Mouse (Mus musculus) liver, embryonic 15.5 days (tissue): Measurements from ENCODE around the gene Gart. TPM values are rescaled to one million over a fixed set of nuclear protein-coding genes. Genes with fewer than 3 reads are reported as not detected.

Experiments used
- ATAC-seq: fragments of 200-750 bp; cut with Nextera tagmentation; 2 replicates; pipeline ENCODE4 v1.8.0; 2017; ENCODE audit warnings: moderate number of reproducible peaks, mild to moderate bottlenecking, moderate library complexity; ENCODE audit not compliant: insufficient read depth
- H3K27ac ChIP-seq: fragments of 300-500 bp; sonication (generic); replicated peaks from 2 replicates; pipeline ENCODE4 v1.5.1; 2015; ENCODE audit warnings: mild to moderate bottlenecking, inconsistent platforms
- H3K27me3 ChIP-seq: fragments of 300-500 bp; sonication (generic); 2 replicates; pipeline ENCODE4 v1.6.1; 2015; ENCODE audit warnings: mild to moderate bottlenecking, inconsistent platforms
- H3K36me3 ChIP-seq: fragments of 300-500 bp; sonication (generic); replicated peaks from 2 replicates; pipeline ENCODE4 v1.6.1; 2015; ENCODE audit warnings: moderate library complexity, mild to moderate bottlenecking, inconsistent platforms
- H3K4me1 ChIP-seq: fragments of 300-500 bp; sonication (generic); replicated peaks from 2 replicates; pipeline ENCODE4 v1.6.1; 2015; ENCODE audit warnings: inconsistent platforms
- H3K4me2 ChIP-seq: fragments of 300-500 bp; sonication (generic); 2 replicates; pipeline ENCODE4 v1.6.1; 2015; ENCODE audit warnings: moderate library complexity, mild to moderate bottlenecking, inconsistent platforms
- H3K4me3 ChIP-seq: fragments of 300-500 bp; sonication (generic); replicated peaks from 2 replicates; pipeline ENCODE4 v1.5.1; 2015; ENCODE audit warnings: mild to moderate bottlenecking, inconsistent platforms
- H3K9ac ChIP-seq: fragments of 300-500 bp; sonication (generic); 2 replicates; pipeline ENCODE4 v1.6.1; 2015; ENCODE audit warnings: moderate library complexity, mild to moderate bottlenecking, inconsistent platforms
- H3K9me3 ChIP-seq: fragments of 300-500 bp; sonication (generic); replicated peaks from 2 replicates; pipeline ENCODE4 v1.6.1; 2016; ENCODE audit warnings: inconsistent platforms
- WGBS: fragments of 180-500 bp; shearing (Covaris S2); methylation state at CpG from one replicate; pipeline ENCODE4 v1.1.7; 2015; ENCODE audit warnings: mixed read lengths; ENCODE audit not compliant: insufficient replicate concordance; 5-methylcytosine and 5-hydroxymethylcytosine counted together
- polyA plus RNA-seq: library from polyadenylated mRNA; unstranded; fragments of >200 nt; fragmentation: Nextera tagmentation; extraction: Ambion mirVana; gene quantifications from 2 replicates; pipeline ENCODE4 v1.2.1, GENCODE M21; 2015

Gene Gart
- polyA plus RNA-seq, 1 experiment from 2014 or later: 65.8 TPM

GRCm38 (mm10) chr16:91629749-91630148, 17.0 kb downstream of the Gart start:
- peaks cover 94% of the 10 kb centered on the region for H3K36me3 ChIP-seq
- WGBS: 79% methylated on average over 4 of the region's 4 CpGs
- no peak overlapping the region for H3K4me2 ChIP-seq
- no peak overlapping the region for H3K27ac ChIP-seq
- H3K27me3 ChIP-seq: no peaks in the 10 kb centered on the region
- H3K9ac ChIP-seq: no peak overlapping the region
- H3K4me1 ChIP-seq: no peaks in the 10 kb centered on the region; the same call in 1 of the 2 replicates
- ATAC-seq: no peak
- no peak overlapping the region for H3K4me3 ChIP-seq
- no peaks in the 10 kb centered on the region for H3K9me3 ChIP-seq

- Histone ChIP-seq H3K36me3 (peaks cover 95% of the 10 kb centered on the region), H3K27ac (no peak overlapping the region), H3K27me3 (no peaks in the 10 kb centered on the region), H3K9ac (no peak overlapping the region), H3K4me2 (no peak overlapping the region), H3K9me3 (no peaks in the 10 kb centered on the region), H3K4me3 (no peak overlapping the region), H3K4me1 (no peaks in the 10 kb centered on the region; the same call in 1 of the 2 replicates)
- WGBS: 71% methylated on average over 3 of the region's 3 CpGs
- no peak for ATAC-seq
These were observed 18.1 kb downstream of the Gart start for GRCm38 (mm10) chr16:91628673-91629072.

GRCm38 (mm10) chr16:91627831-91628230, 18.9 kb downstream of the Gart start:
- H3K9ac ChIP-seq: no peak overlapping the region
- no peaks in the 10 kb centered on the region for H3K27me3 ChIP-seq
- no peaks in the 10 kb centered on the region for H3K9me3 ChIP-seq
- no peak for ATAC-seq
- no peak overlapping the region for H3K4me2 ChIP-seq
- no peak overlapping the region for H3K4me3 ChIP-seq
- peaks cover 96% of the 10 kb centered on the region for H3K36me3 ChIP-seq
- H3K27ac ChIP-seq: no peak overlapping the region
- 74% methylated on average over 7 of the region's 7 CpGs for WGBS
- H3K4me1 ChIP-seq: no peaks in the 10 kb centered on the region; the same call in 1 of the 2 replicates

GRCm38 (mm10) chr16:91623074-91623473, 23.7 kb downstream of the Gart start:
- 85% methylated on average over 9 of the region's 9 CpGs for WGBS
- no peak for ATAC-seq

GRCm38 (mm10) chr16:91620991-91621390, 25.8 kb downstream of the Gart start:
- ATAC-seq: no peak
- Histone ChIP-seq H3K9me3 (no peaks in the 10 kb centered on the region), H3K4me1 (peaks cover 8% of the 10 kb centered on the region), H3K36me3 (peaks cover 62% of the 10 kb centered on the region), H3K4me3 (no peak overlapping the region), H3K27ac (no peak overlapping the region), H3K27me3 (peaks cover 4% of the 10 kb centered on the region; the same call in 1 of the 2 replicates), H3K9ac (no peak overlapping the region), H3K4me2 (no peak overlapping the region)
- WGBS: 83% methylated on average over 11 of the region's 11 CpGs

More at GRCm38 (mm10) chr16:91623074-91623473, 23.7 kb downstream of the Gart start:
- H3K27ac ChIP-seq: no peak overlapping the region
- peaks cover 6% of the 10 kb centered on the region for H3K4me1 ChIP-seq
- no peak overlapping the region for H3K4me3 ChIP-seq
- H3K36me3 ChIP-seq: peaks cover 83% of the 10 kb centered on the region
- H3K9me3 ChIP-seq: no peaks in the 10 kb centered on the region
- H3K27me3 ChIP-seq: no peaks in the 10 kb centered on the region
- no peak overlapping the region for H3K9ac ChIP-seq
- H3K4me2 ChIP-seq: no peak overlapping the region

GRCm38 (mm10) chr16:91620185-91620584, 26.6 kb downstream of the Gart start:
- Histone ChIP-seq H3K27ac (no peak overlapping the region), H3K4me1 (peaks cover 8% of the 10 kb centered on the region), H3K36me3 (peaks cover 54% of the 10 kb centered on the region), H3K27me3 (peaks cover 4% of the 10 kb centered on the region; the same call in 1 of the 2 replicates), H3K4me2 (no peak overlapping the region), H3K9me3 (no peaks in the 10 kb centered on the region), H3K4me3 (no peak overlapping the region), H3K9ac (no peak overlapping the region)
- WGBS: 71% methylated on average over 5 of the region's 5 CpGs
- no peak for ATAC-seq

- peaks cover 8% of the 10 kb centered on the region for H3K4me1 ChIP-seq
- H3K4me3 ChIP-seq: peak within 1 kb of the TSS; percentile 72
- H3K4me2 ChIP-seq: peak within 1 kb of the TSS; percentile 85
- peak within 1 kb of the TSS; percentile 64 for H3K27ac ChIP-seq
- peaks cover 4% of the 10 kb centered on the region; the same call in 1 of the 2 replicates for H3K27me3 ChIP-seq
- peaks cover 42% of the 10 kb centered on the region for H3K36me3 ChIP-seq
- 10% methylated on average over 39 of the region's 39 CpGs for WGBS
- ATAC-seq: peak; percentile 88
- peak within 1 kb of the TSS; percentile 74 for H3K9ac ChIP-seq
- H3K9me3 ChIP-seq: no peaks in the 10 kb centered on the region
These were observed 27.9 kb downstream of the Gart start, which contains the start of gene Dnajc28 for GRCm38 (mm10) chr16:91618511-91619501. Gene Dnajc28 (minus strand): TSS chr16:91619026.

GRCm38 (mm10) chr16:91614552-91614951, 32.2 kb downstream of the Gart start:
- H3K9ac ChIP-seq: no peak overlapping the region
- ATAC-seq: no peak
- H3K9me3 ChIP-seq: no peaks in the 10 kb centered on the region
- WGBS: 65% methylated on average over 6 of the region's 6 CpGs
- H3K4me2 ChIP-seq: no peak overlapping the region
- H3K27ac ChIP-seq: no peak overlapping the region
- no peak overlapping the region for H3K4me3 ChIP-seq
- peaks cover 8% of the 10 kb centered on the region for H3K4me1 ChIP-seq
- peaks cover 4% of the 10 kb centered on the region; the same call in 1 of the 2 replicates for H3K27me3 ChIP-seq
- H3K36me3 ChIP-seq: no peaks in the 10 kb centered on the region

- 76% methylated on average over 5 of the region's 5 CpGs for WGBS
- Histone ChIP-seq H3K27me3 (peaks cover 4% of the 10 kb centered on the region; the same call in 1 of the 2 replicates), H3K36me3 (no peaks in the 10 kb centered on the region), H3K4me2 (no peak overlapping the region), H3K9me3 (no peaks in the 10 kb centered on the region), H3K9ac (no peak overlapping the region), H3K4me1 (no peaks in the 10 kb centered on the region), H3K27ac (no peak overlapping the region), H3K4me3 (no peak overlapping the region)
- no peak for ATAC-seq
These were observed 34.2 kb downstream of the Gart start for GRCm38 (mm10) chr16:91612525-91612924.

GRCm38 (mm10) chr16:91611248-91611647, 35.5 kb downstream of the Gart start:
- no peak overlapping the region for H3K9ac ChIP-seq
- no peaks in the 10 kb centered on the region for H3K36me3 ChIP-seq
- no peaks in the 10 kb centered on the region for H3K9me3 ChIP-seq
- no peak for ATAC-seq
- H3K4me1 ChIP-seq: no peaks in the 10 kb centered on the region
- no peak overlapping the region for H3K4me3 ChIP-seq
- H3K4me2 ChIP-seq: no peak overlapping the region; the same call in 1 of the 2 replicates
- whole genome bisulfite sequencing: 50% methylated on average over 11 of the region's 11 CpGs
- no peaks in the 10 kb centered on the region for H3K27me3 ChIP-seq
- H3K27ac ChIP-seq: no peak overlapping the region

GRCm38 (mm10) chr16:91609501-91610245, 37.1 kb downstream of the Gart start:
- no peaks in the 10 kb centered on the region for H3K4me1 ChIP-seq
- H3K4me2 ChIP-seq: no peak overlapping the region
- no peaks in the 10 kb centered on the region for H3K36me3 ChIP-seq
- no peaks in the 10 kb centered on the region for H3K9me3 ChIP-seq
- no peaks in the 10 kb centered on the region for H3K27me3 ChIP-seq
- ATAC-seq: no peak
- no peak overlapping the region for H3K9ac ChIP-seq
- no peak overlapping the region for H3K27ac ChIP-seq
- 62% methylated on average over 9 of the region's 9 CpGs for WGBS
- H3K4me3 ChIP-seq: no peak overlapping the region
